ENCODE assay signal across 11 mouse cellular contexts in genomic region chr7:34301952-34302351, GRCm38 (mm10). TPM values are rescaled to one million over a fixed set of nuclear protein-coding genes. Genes with fewer than 3 reads are reported as not detected.
DNase-seq lines count a peak whose midpoint lies in the region; ATAC-seq lines count a peak whose summit lies in the region.
"Had no signal": no experiment of that assay in that cellular context is flagged by ENCODE, and none has a peak within 500 bp of the region (broad histone marks: within the 10 kb centered on the region; RNA-seq: fewer than 3 reads in every experiment).

No protein-coding gene starts in this region.

- intact Hi-C loops in heart, postnatal 10 days (cut with DNase I), result loop anchor here (2.0 kb wide), 1 partner anchor 33 kb away; no protein-coding TSS in a partner anchor

- H3K4me1 ChIP-seq in liver, embryonic 13.5 days (replicated peaks), result peaks cover 25% of the 10 kb centered on the region
- no peaks in the 10 kb centered on the region for H3K4me1 ChIP-seq in forebrain, embryonic 14.5 days (ENCODE audit: control insufficient read depth, insufficient read depth, low read length)

- peaks cover 6% of the 10 kb centered on the region for H3K36me3 ChIP-seq in liver, embryonic 13.5 days
- no peaks in the 10 kb centered on the region for H3K36me3 ChIP-seq in forebrain, embryonic 14.5 days (ENCODE audit: control insufficient read depth, insufficient read depth, low read length)
- H3K36me3 ChIP-seq: stomach, embryonic 15.5 days had no signal

- no peak overlapping the region for H3K4me2 ChIP-seq in liver, embryonic 13.5 days
- no peak overlapping the region for H3K4me2 ChIP-seq in forebrain, embryonic 14.5 days (ENCODE audit: low read length)
- H3K4me2 ChIP-seq: stomach, embryonic 15.5 days had no signal

- DNase-seq in A20 (ENCODE audit: low read depth, low spot score), result peak; percentile 29
- peak; percentile 30 for DNase-seq in adrenal gland, postnatal 14 days
- peak; percentile 32 to 39 for DNase-seq in heart, postnatal 10 days
- DNase-seq in liver, embryonic 13.5 days, result no peak
- DNase-seq in thymus, postnatal 25 days, result no peak
- DNase-seq in forebrain, embryonic 14.5 days (ENCODE audit: low spot score), result no peak
- DNase-seq in left cerebral cortex, adult 8-10 months (ENCODE audit: low spot score in 2 of 2), result no peak
- DNase-seq in embryo, embryonic 9.5 days (ENCODE audit: extremely low spot score), result no peak

- no peak overlapping the region for H3K4me3 ChIP-seq in liver, embryonic 13.5 days (replicated peaks)
- no peak overlapping the region for H3K4me3 ChIP-seq in forebrain, embryonic 14.5 days (ENCODE audit: low read depth, low read length)
- H3K4me3 ChIP-seq: stomach, embryonic 15.5 days had no signal

- H3K9ac ChIP-seq in liver, embryonic 13.5 days, result no peak overlapping the region
- H3K9ac ChIP-seq in forebrain, embryonic 14.5 days (ENCODE audit: low read length), result no peak overlapping the region
- H3K9ac ChIP-seq: stomach, embryonic 15.5 days had no signal

- H3K9me3 ChIP-seq in liver, embryonic 13.5 days (replicated peaks), result no peaks in the 10 kb centered on the region
- no peaks in the 10 kb centered on the region for H3K9me3 ChIP-seq in forebrain, embryonic 14.5 days (replicated peaks; ENCODE audit: control insufficient read depth, low read length)
- H3K9me3 ChIP-seq: stomach, embryonic 15.5 days had no signal

- no peak overlapping the region; the same call in 1 of the 2 replicates for H3K27ac ChIP-seq in liver, embryonic 13.5 days
- no peak overlapping the region for H3K27ac ChIP-seq in forebrain, embryonic 14.5 days (ENCODE audit: low read depth, low read length)
- H3K27ac ChIP-seq: stomach, embryonic 15.5 days had no signal

- peak; percentile 39; the same call in 1 of the 2 replicates for ATAC-seq in liver, embryonic 13.5 days (ENCODE audit: low read depth)
- ATAC-seq in forebrain, embryonic 14.5 days, result no peak
- ATAC-seq: Patski had no signal

- no peaks in the 10 kb centered on the region for H3K27me3 ChIP-seq in liver, embryonic 13.5 days
- H3K27me3 ChIP-seq in forebrain, embryonic 14.5 days (replicated peaks; ENCODE audit: control insufficient read depth, insufficient read depth, low read length), result no peaks in the 10 kb centered on the region
- H3K27me3 ChIP-seq: Patski; stomach, embryonic 15.5 days had no signal

- WGBS in liver, embryonic 13.5 days (ENCODE audit: insufficient replicate concordance), result 45% methylated on average over 3 of the region's 3 CpGs
- WGBS in forebrain, embryonic 14.5 days, result 95% methylated on average over 3 of the region's 3 CpGs

RNA-seq across cellular contexts. Expression of gene 4931406P16Rik, which starts 11.4 kb away (rescaled TPM):
- total RNA-seq in adrenal gland, postnatal 14 days (2021), result 103 and 156 TPM in 2 replicates
- 100 to 1,000 TPM in 1 of 2 experiments, 10 to 100 TPM in 1; 95.5 to 102 TPM for total RNA-seq in heart, postnatal 10 days (2021)
- 11.0 and 19.0 TPM in 2 replicates for polyA plus RNA-seq in liver, embryonic 13.5 days (2015; fragmentation: Nextera tagmentation; extraction: Ambion mirVana)
- 25.3 and 31.2 TPM in 2 replicates for polyA plus RNA-seq in forebrain, embryonic 14.5 days (2014; fragmentation: Nextera tagmentation; extraction: Ambion mirVana)
- total RNA-seq in left cerebral cortex, adult 8-10 months (2022), result 10 to 100 TPM; 40.1 to 47.7 (median 41.2) TPM

RNA-seq across cellular contexts. Expression of gene Gm6096, which starts 51.1 kb away (rescaled TPM):
- not detected in 2 replicates for total RNA-seq in adrenal gland, postnatal 14 days (2021)
- not detected for total RNA-seq in heart, postnatal 10 days (2021)
- not detected in 2 replicates for polyA plus RNA-seq in liver, embryonic 13.5 days (2015; fragmentation: Nextera tagmentation; extraction: Ambion mirVana)
- polyA plus RNA-seq in forebrain, embryonic 14.5 days (2014; fragmentation: Nextera tagmentation; extraction: Ambion mirVana), result not detected in 2 replicates
- total RNA-seq in left cerebral cortex, adult 8-10 months (2022), result not detected
- polyA plus RNA-seq: gonadal fat pad, adult 2 months; stomach, embryonic 15.5 days had no signal

Comparison
In these comparisons a context has a peak if more than half of its experiments do, and no peak if none do; other contexts are left out.
1. DNase-seq: peak in A20 (single experiment), adrenal gland, postnatal 14 days (single experiment) and heart, postnatal 10 days (2 of 2); none in liver, embryonic 13.5 days (single experiment), thymus, postnatal 25 days (single experiment), forebrain, embryonic 14.5 days (single experiment), left cerebral cortex, adult 8-10 months (0 of 2) and embryo, embryonic 9.5 days (single experiment).